Mouse (Mus musculus) liver, embryonic 14.5 days (tissue): Measurements from ENCODE around the gene Rpn1.

ENCODE experiments used
- CTCF ChIP-seq: IDR thresholded peaks from 2 replicates; pipeline ENCODE4 v1.5.1; 2016; ENCODE audit warnings: antibody characterized with exemption, low read depth, control low read depth
- EP300 ChIP-seq: IDR thresholded peaks from 2 replicates; pipeline ENCODE4 v1.6.1; 2016; ENCODE audit warnings: antibody characterized with exemption, low read depth

- no peak for TF ChIP-seq CTCF
- no peak for TF ChIP-seq EP300
Observed at GRCm38 (mm10) chr6:88133878-88134277, 49.6 kb downstream of the Rpn1 start.
